Mouse (Mus musculus): ENCODE results near the gene Ube2v1. TPM values are rescaled to one million over a fixed set of nuclear protein-coding genes. Genes with fewer than 3 reads are reported as not detected.
"Not testable (repeated sequence)": the region's sequence is repeated elsewhere in the genome, so short reads cannot be mapped to it uniquely, and the experiment has no call there.

Ube2v1 gene
- polyA plus RNA-seq, 1 experiment from 2014 or later, result 351 TPM

DNA sequence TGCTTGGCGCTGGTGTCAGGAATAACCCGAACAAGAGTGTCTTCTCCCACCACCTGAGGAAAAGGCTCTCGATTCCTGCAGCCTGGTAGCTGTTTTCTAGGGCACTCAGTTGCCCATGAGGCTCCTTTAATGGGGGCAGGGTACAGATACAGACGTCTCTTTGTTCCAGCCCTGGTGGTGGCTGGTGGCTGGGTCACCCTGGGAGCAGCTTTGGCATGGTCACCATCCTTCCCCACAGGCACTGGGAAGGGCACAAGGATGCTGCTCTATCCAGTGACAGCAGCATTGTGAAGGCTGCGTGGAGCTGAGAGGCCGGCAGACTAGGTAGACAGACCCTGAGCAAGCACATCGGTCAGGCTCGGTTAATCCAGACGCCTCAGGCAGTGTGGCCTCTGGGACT, 19.7 kb upstream of the Ube2v1 start:
- H3K27me3 ChIP-seq (replicated peaks), result no peaks in the 10 kb centered on the region
- 81% methylated on average over 9 of the region's 9 CpGs for WGBS
- no peak for ATAC-seq (ENCODE audit: low FRiP score)
- H3K27ac ChIP-seq (replicated peaks), result no peak overlapping the region
- no peak overlapping the region for H3K4me3 ChIP-seq (replicated peaks)
- H3K36me3 ChIP-seq, result peaks cover 13% of the 10 kb centered on the region; the same call in 1 of the 2 replicates
- H3K9me3 ChIP-seq (replicated peaks), result no peaks in the 10 kb centered on the region
- no peak overlapping the region for H3K9ac ChIP-seq (replicated peaks)
- H3K4me1 ChIP-seq, result peaks cover 6% of the 10 kb centered on the region; the same call in 1 of the 2 replicates
- H3K4me2 ChIP-seq, result no peak overlapping the region

DNA sequence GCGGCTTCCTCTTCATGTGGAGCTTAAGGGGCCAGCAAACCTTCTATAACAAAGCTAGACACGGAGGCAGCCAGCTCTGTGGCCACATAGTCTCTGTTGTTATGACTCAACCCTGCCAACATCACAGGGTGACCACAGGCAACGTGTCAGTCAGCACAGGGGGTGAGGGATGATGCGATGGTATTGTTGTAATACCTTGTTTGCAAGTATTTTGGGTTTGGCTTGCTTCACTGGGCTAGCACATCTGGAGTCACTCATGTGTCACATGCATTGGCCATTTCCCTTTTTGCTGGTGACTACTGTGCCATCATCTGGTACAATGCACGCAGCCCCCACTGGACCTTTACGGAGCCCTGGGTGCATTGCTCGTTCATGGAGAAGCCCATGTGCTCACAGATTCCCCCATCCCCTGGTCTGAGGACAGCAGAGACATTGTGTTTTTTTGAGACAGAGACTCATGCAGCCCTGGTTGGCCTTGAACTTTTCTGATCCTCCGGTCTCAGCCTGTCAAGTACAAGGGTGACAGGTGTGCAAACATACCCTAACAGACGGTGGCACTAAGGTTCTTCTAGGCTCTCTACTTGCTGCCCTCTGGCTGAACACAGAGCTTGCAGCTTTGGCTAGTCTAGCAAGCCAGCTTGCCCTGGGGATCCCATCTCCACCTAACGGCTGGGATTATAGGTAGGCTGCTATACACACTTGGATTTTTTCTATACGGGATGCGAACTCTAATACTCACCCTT, 17.6 kb upstream of the Ube2v1 start:
- H3K36me3 ChIP-seq, result peaks cover 24% of the 10 kb centered on the region
- H3K4me3 ChIP-seq (replicated peaks), result no peak overlapping the region
- H3K4me2 ChIP-seq, result no peak overlapping the region
- H3K27me3 ChIP-seq (replicated peaks), result no peaks in the 10 kb centered on the region
- WGBS, result 92% methylated on average over 12 of the region's 12 CpGs
- no peak overlapping the region for H3K9ac ChIP-seq (replicated peaks)
- no peaks in the 10 kb centered on the region for H3K9me3 ChIP-seq (replicated peaks)
- H3K27ac ChIP-seq (replicated peaks), result no peak overlapping the region
- no peak for ATAC-seq (ENCODE audit: low FRiP score)
- H3K4me1 ChIP-seq, result peaks cover 4% of the 10 kb centered on the region; the same call in 1 of the 2 replicates

DNA sequence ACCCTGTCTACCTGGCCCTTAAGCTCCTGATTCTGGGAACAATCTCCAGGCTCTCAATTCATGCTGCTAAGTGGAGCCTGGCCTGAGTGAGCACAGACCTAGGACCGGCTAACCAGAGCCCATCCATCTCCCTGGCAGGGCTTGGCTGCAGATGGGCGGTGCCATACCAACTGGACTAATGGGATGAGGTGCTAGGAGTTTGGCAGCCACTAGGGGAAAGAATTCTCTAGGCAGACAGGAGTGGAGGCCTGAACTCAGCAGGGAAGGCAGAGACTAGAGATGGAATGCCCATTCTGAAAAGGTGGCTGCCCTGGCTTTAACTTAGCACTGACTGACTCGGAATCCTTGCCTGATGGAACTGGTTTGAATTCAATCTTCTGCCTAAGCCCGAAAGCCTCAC, 14.5 kb upstream of the Ube2v1 start:
- Histone ChIP-seq H3K27me3 (replicated peaks) (no peaks in the 10 kb centered on the region), H3K9ac (replicated peaks) (no peak overlapping the region), H3K4me2 (no peak overlapping the region), H3K4me3 (replicated peaks) (no peak overlapping the region), H3K9me3 (replicated peaks) (no peaks in the 10 kb centered on the region), H3K27ac (replicated peaks) (no peak overlapping the region), H3K4me1 (no peaks in the 10 kb centered on the region), H3K36me3 (peaks cover 25% of the 10 kb centered on the region)
- WGBS, result 73% methylated on average over 4 of the region's 4 CpGs
- ATAC-seq (ENCODE audit: low FRiP score), result no peak

DNA sequence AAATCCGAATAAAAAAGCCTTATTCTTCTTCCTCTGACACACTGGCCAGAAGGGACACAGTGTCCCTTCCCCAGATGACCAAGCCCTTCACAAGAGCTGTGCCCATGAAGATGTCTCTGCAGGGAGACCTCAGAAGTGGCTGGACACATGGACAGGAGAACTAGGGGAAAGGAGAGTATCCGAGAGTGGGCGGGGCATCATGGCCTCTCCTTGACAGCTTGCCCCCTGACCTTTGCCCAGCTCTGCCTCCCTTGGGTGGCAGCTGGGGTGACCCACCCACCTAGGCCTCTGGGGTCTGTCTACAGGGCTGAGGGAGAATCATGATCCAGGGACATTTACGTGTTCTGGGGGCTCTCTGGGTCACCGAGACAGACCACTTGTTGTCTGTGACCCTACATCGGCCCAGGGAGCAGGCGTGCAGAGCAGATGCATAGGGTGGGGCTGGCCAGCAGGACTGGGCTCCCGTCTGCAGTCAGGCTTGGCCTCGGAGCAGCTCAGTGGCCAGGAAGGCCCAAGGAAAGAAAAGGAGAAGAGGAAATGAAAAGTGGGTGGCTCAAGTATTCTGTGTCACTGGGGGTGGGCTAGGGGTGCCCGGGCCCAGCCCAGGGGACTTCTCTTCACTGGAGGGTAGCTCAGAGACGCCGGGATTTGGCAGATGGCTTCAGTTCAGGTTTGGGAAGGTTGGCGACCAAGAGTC, 11.6 kb upstream of the Ube2v1 start:
- H3K36me3 ChIP-seq, result peaks cover 25% of the 10 kb centered on the region
- WGBS, result 87% methylated on average over 13 of the region's 13 CpGs
- H3K27ac ChIP-seq (replicated peaks); H3K4me3 ChIP-seq (replicated peaks); H3K9me3 ChIP-seq (replicated peaks); H3K9ac ChIP-seq (replicated peaks); H3K4me1 ChIP-seq; H3K27me3 ChIP-seq (replicated peaks); H3K4me2 ChIP-seq; ATAC-seq (ENCODE audit: low FRiP score): not testable (repeated sequence)

DNA sequence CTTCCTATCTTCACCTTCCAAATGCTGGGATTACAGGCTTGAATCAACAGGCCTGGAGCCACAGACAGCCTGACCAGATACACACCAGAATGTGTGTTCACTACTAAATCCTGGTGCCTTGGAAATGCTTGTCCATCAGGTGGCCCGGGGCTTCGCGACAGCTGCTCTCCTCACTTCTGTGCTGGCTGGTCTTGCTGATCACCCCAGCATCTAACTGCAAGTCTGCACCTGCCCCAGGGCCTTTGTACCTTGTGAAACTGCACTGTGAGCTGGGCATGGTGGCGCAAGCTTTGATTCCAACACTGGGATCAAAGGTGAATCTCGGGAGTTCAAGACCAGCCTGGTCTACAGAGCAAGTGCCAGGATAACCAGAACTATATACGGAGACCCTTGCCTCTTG, 10.3 kb upstream of the Ube2v1 start:
- H3K36me3 ChIP-seq, result peaks cover 23% of the 10 kb centered on the region
- H3K27ac ChIP-seq (replicated peaks), result no peak overlapping the region
- H3K27me3 ChIP-seq (replicated peaks), result no peaks in the 10 kb centered on the region
- no peaks in the 10 kb centered on the region for H3K4me1 ChIP-seq
- ATAC-seq (ENCODE audit: low FRiP score), result no peak
- no peaks in the 10 kb centered on the region for H3K9me3 ChIP-seq (replicated peaks)
- H3K4me3 ChIP-seq (replicated peaks), result no peak overlapping the region
- WGBS, result 92% methylated on average over 6 of the region's 6 CpGs
- no peak overlapping the region for H3K9ac ChIP-seq (replicated peaks)
- no peak overlapping the region for H3K4me2 ChIP-seq

DNA sequence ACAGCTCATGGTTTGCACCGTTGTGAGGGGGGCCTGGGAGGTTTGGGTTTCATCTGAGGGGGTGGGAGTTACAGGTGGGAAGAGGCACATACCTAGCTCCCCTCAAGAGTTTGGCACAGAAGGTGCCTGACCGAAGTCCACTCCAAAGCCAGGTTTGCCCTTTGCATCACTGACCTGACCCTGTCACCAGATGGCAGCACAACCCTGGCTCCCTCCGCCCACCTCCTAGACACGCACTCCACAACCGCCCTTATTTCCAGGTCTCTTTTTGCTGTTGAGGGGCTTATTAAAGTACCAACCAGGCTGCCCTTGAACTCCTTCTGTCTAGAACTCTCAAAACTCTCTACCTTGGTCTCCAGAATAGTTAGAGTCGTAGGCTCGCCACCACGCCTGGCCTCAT, 9.4 kb upstream of the Ube2v1 start:
- no peaks in the 10 kb centered on the region for H3K4me1 ChIP-seq
- no peak for ATAC-seq (ENCODE audit: low FRiP score)
- peaks cover 23% of the 10 kb centered on the region for H3K36me3 ChIP-seq
- WGBS, result 50% methylated on average over 8 of the region's 8 CpGs
- H3K9me3 ChIP-seq (replicated peaks), result no peaks in the 10 kb centered on the region
- no peak overlapping the region for H3K4me3 ChIP-seq (replicated peaks)
- H3K4me2 ChIP-seq, result no peak overlapping the region
- H3K9ac ChIP-seq (replicated peaks), result no peak overlapping the region
- H3K27ac ChIP-seq (replicated peaks), result no peak overlapping the region
- H3K27me3 ChIP-seq (replicated peaks), result no peaks in the 10 kb centered on the region

DNA sequence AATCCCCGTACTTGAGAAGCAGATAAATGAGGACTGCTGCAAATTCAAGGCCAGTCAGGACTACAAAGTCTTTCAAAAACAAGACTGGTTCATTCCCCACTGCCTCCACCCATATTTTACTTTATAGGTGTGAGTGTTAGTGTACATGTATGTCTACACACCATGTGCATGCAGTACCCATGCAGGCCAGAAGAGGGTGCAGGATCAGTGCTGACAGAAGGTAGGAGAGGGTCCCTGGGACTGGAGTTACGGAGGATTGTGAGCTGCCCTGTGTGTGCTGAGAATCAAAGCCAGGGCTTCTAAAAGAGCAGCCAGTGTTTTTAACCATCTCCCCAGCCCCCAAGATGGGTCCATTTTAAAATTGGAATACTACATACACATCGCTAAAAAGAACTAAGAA, 8.4 kb upstream of the Ube2v1 start:
- WGBS, result 83% methylated on average over 3 of the region's 3 CpGs
- Histone ChIP-seq H3K4me3 (replicated peaks) (no peak overlapping the region), H3K9ac (replicated peaks) (no peak overlapping the region), H3K9me3 (replicated peaks) (no peaks in the 10 kb centered on the region), H3K27ac (replicated peaks) (no peak overlapping the region), H3K4me2 (no peak overlapping the region), H3K4me1 (no peaks in the 10 kb centered on the region), H3K27me3 (replicated peaks) (no peaks in the 10 kb centered on the region), H3K36me3 (peaks cover 20% of the 10 kb centered on the region)
- no peak for ATAC-seq (ENCODE audit: low FRiP score)

DNA sequence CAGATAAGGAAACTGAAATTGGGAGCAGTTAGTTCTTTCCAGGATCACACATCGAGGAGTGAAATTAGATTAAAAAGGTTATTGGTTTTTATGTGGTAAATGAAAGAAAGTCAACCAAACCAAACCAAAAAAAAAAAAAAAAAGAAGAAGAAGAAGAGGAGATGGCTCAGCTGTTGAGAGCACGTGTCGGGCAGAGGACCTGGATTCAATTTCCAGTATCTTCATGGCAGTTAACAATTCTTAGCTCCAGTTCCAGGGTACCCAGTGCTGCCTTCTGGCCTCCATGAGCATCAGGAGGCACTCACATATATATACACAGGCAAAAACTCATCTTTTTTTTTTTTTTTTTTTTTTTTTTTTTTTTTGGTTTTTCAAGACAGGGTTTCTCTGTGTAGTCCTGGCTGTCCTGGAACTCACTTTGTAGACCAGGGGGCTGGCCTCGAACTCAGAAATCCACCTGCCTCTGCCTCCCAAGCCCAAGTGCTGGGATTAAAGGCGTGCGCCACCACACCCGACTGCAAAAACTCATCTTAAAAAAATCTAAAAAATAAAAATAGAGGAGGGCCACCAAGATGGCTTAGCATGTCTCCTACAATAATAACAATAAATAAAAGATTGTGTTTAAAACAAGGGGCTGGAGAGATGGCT, 3.1 kb upstream of the Ube2v1 start:
- ATAC-seq (ENCODE audit: low FRiP score), result no peak
- H3K4me2 ChIP-seq, result peak overlapping the region; percentile 66

DNA sequence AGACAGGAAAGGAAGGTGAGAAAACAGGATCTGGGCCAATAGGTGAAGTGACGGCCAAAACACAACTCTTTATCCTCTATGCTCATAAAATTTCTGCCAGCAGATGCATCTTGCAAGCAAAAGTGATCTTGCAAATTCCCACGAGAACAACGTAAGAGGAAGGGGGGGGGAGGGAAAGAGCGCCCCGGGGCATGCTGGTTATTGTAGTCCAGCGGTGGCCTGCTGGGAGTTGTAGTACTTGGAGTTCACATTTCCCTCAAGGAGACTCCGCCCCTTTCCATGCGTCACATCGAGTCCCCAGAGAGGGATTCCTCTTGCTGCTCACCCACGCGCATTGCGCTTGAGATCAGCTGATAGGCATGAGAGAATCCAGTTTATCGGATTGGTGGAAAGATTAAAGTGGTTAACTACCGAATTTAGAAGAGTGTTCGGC, 2.5 kb upstream of the Ube2v1 start:
- H3K4me1 ChIP-seq, result peaks cover 44% of the 10 kb centered on the region
- peak overlapping the region; percentile 36; the same call in 1 of the 2 replicates for H3K9ac ChIP-seq (replicated peaks)
- H3K27ac ChIP-seq (replicated peaks), result peak overlapping the region; percentile 84
- H3K4me2 ChIP-seq, result peak overlapping the region; percentile 66
- H3K4me3 ChIP-seq (replicated peaks), result peak overlapping the region; percentile 37
- H3K9me3 ChIP-seq (replicated peaks), result no peaks in the 10 kb centered on the region
- under 1% methylated on average over 15 of the region's 15 CpGs for WGBS
- no peaks in the 10 kb centered on the region for H3K36me3 ChIP-seq
- no peaks in the 10 kb centered on the region for H3K27me3 ChIP-seq (replicated peaks)
- ATAC-seq (ENCODE audit: low FRiP score), result peak; percentile 68

More for the DNA sequence above, 3.1 kb upstream of the Ube2v1 start:
- Histone ChIP-seq H3K9me3 (replicated peaks) (no peaks in the 10 kb centered on the region), H3K9ac (replicated peaks) (0 out of 2 replicates have a peak overlapping the region, but pooled peaks have one; percentile 36), H3K4me1 (peaks cover 38% of the 10 kb centered on the region), H3K36me3 (no peaks in the 10 kb centered on the region), H3K27ac (replicated peaks) (peak overlapping the region; percentile 84), H3K27me3 (replicated peaks) (no peaks in the 10 kb centered on the region), H3K4me3 (replicated peaks) (peak overlapping the region; percentile 37)
- WGBS, result 73% methylated on average over 7 of the region's 7 CpGs

DNA sequence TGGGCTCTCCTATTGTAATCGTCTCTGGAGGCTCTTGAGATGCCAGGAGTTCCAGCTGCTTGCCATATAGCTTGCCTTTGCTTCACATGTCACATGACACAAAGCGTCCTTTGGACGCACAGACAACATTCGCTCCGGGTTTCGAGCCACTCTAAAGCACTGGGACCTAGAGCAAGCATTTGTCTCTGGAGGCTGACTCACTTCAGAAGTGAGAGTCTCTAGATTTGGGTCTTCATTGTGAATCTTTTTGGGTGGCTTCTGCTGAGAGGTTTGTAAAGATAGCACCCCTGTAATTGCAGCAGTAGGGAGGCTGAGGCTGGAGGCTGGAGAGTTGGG, 1.6 kb upstream of the Ube2v1 start:
- 91% methylated on average over 6 of the region's 6 CpGs for WGBS
- Histone ChIP-seq H3K9me3 (replicated peaks) (no peaks in the 10 kb centered on the region), H3K9ac (replicated peaks) (no peak overlapping the region), H3K4me1 (peaks cover 53% of the 10 kb centered on the region), H3K27me3 (replicated peaks) (no peaks in the 10 kb centered on the region), H3K4me3 (replicated peaks) (no peak overlapping the region), H3K27ac (replicated peaks) (peak overlapping the region; percentile 84), H3K4me2 (0 out of 2 replicates have a peak overlapping the region, but pooled peaks have one; percentile 66), H3K36me3 (no peaks in the 10 kb centered on the region)
- ATAC-seq (ENCODE audit: low FRiP score), result no peak

DNA sequence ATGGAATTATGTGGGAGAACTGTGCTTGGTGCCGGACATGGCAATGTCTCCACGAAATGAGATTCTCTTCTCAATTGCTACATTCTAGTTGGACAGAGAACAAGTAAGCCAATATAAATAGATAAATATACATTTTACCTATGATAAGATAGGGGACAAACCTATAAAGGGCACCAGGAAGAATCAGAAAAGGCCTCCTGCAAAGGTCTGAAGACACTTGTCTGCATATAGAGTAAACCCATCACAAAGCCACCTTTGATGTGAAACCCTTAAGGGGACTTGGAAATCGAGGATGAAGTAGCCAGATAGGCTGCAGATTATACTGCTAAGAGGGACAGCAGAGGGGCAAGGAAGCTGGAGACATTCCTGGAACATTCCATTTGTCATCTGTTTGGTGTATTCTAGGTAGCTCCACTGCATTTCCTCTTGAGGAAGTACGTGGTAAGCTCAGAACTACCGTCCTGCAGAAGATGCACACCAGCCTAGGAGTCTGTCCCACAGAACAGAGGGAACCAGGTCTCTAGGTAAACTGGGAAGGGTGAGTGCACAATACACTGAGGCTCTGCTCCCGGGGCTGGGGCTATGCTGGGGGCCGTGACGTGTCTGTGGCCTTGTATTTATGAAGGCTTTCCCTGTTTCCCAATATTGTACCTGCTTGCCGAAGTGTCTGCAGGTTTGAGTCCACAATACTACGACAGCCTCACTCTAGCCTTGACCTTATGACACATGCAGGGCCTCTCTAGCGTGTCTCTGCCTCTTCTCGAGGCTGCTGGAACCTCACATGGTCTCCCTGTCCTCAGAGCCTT, 1.0 kb upstream of the Ube2v1 start:
- Histone ChIP-seq H3K4me1 (peaks cover 57% of the 10 kb centered on the region), H3K27me3 (replicated peaks) (no peaks in the 10 kb centered on the region), H3K27ac (replicated peaks) (peak overlapping the region; percentile 94), H3K4me2 (peak overlapping the region; percentile 84), H3K9ac (replicated peaks) (peak overlapping the region; percentile 91), H3K36me3 (peaks cover 3% of the 10 kb centered on the region; the same call in 1 of the 2 replicates), H3K4me3 (replicated peaks) (peak overlapping the region; percentile 88; the same call in 1 of the 2 replicates), H3K9me3 (replicated peaks) (no peaks in the 10 kb centered on the region)
- ATAC-seq (ENCODE audit: low FRiP score), result no peak
- 85% methylated on average over 12 of the region's 12 CpGs for WGBS

Measured in neural tube, embryonic 15.5 days (tissue).